Mouse (Mus musculus) liver, embryonic 14.5 days (tissue): ENCODE data around the gene Usp12. TPM values are rescaled to one million over a fixed set of nuclear protein-coding genes. Genes with fewer than 3 reads are reported as not detected.

ENCODE experiments used
- ATAC-seq: fragments of 200-750 bp; cut with Nextera tagmentation; 2 replicates; pipeline ENCODE4 v1.8.0; 2017; ENCODE audit warnings: moderate number of reproducible peaks, mild to moderate bottlenecking, moderate library complexity; ENCODE audit not compliant: insufficient read depth
- DNase-seq, 3 experiments: peaks; one replicate each; pipeline ENCODE4 v3.0.0-alpha.2; 2012 to 2013; ENCODE audit warnings: low read depth in 3 of 3, low spot score in 3 of 3
- H3K27ac ChIP-seq: fragments of 300-500 bp; sonication (generic); 2 replicates; pipeline ENCODE4 v1.5.1; 2014; ENCODE audit warnings: moderate library complexity, mild to moderate bottlenecking, control low read depth, inconsistent platforms
- H3K27me3 ChIP-seq: fragments of 300-500 bp; sonication (generic); 2 replicates; pipeline ENCODE4 v1.6.1; 2014; ENCODE audit warnings: mild to moderate bottlenecking, low read length, moderate library complexity; ENCODE audit not compliant: control insufficient read depth, insufficient read depth
- H3K36me3 ChIP-seq: fragments of 300-500 bp; sonication (generic); replicated peaks from 2 replicates; pipeline ENCODE4 v1.6.1; 2014; ENCODE audit warnings: low read depth; ENCODE audit not compliant: control insufficient read depth, insufficient read depth
- H3K4me1 ChIP-seq, 2 experiments: fragments of 200-500 bp in 1 of 2; fragments of 300-500 bp in 1 of 2; sonication (generic) in 1 of 2; replicated peaks; 2 replicates each; pipeline ENCODE4 v1.6.1; 2012 to 2014; ENCODE audit warnings: antibody characterized with exemption in 1 of 2, inconsistent platforms in 1 of 2, low read length in 1 of 2; ENCODE audit not compliant: control insufficient read depth in 2 of 2, insufficient read depth in 2 of 2
- H3K4me2 ChIP-seq: fragments of 300-500 bp; sonication (generic); 2 replicates; pipeline ENCODE4 v1.6.1; 2014; ENCODE audit warnings: low read depth, mild to moderate bottlenecking, control low read depth, moderate library complexity
- H3K4me3 ChIP-seq, 2 experiments: fragments of 200-500 bp in 1 of 2; fragments of 300-500 bp in 1 of 2; sonication (generic) in 1 of 2; 2 replicates each; pipeline ENCODE4 v1.5.1; 2012 to 2014; ENCODE audit warnings: low read depth in 2 of 2, low read length in 2 of 2, mild to moderate bottlenecking in 2 of 2, control low read depth in 1 of 2, inconsistent platforms in 1 of 2, moderate library complexity in 1 of 2; ENCODE audit not compliant: insufficient read depth in 1 of 2
- H3K9ac ChIP-seq: fragments of 300-500 bp; sonication (generic); replicated peaks from 2 replicates; pipeline ENCODE4 v1.6.1; 2014; ENCODE audit warnings: mild to moderate bottlenecking, control low read depth, moderate library complexity
- H3K9me3 ChIP-seq: fragments of 300-500 bp; sonication (generic); 2 replicates; pipeline ENCODE4 v1.6.1; 2016; ENCODE audit warnings: low read length, mixed read lengths; ENCODE audit not compliant: control insufficient read depth
- CTCF ChIP-seq: IDR thresholded peaks from 2 replicates; pipeline ENCODE4 v1.5.1; 2016; ENCODE audit warnings: antibody characterized with exemption, low read depth, control low read depth
- EP300 ChIP-seq: IDR thresholded peaks from 2 replicates; pipeline ENCODE4 v1.6.1; 2016; ENCODE audit warnings: antibody characterized with exemption, low read depth
- WGBS: fragments of 180-500 bp; shearing (Covaris S2); extraction: QIAGEN DNeasy Blood & Tissue Kit; methylation state at CpG from one replicate; pipeline ENCODE4 v1.1.7; 2014; ENCODE audit not compliant: insufficient replicate concordance; 5-methylcytosine and 5-hydroxymethylcytosine counted together
- polyA plus RNA-seq, 2 experiments: library from polyadenylated mRNA; depleted of rRNA in 1 of 2; stranded (reverse) in 1 of 2; unstranded in 1 of 2; fragments of >200 nt; fragmentation: Nextera tagmentation in 1 of 2; extraction: Ambion mirVana in 1 of 2; gene quantifications; 2 replicates each; pipeline versions ENCODE4 v1.2.1 to v1.2.3; 2012 to 2014

Gene Usp12
- polyA plus RNA-seq, 2 experiments: 4.9 to 7.0 TPM

DNA sequence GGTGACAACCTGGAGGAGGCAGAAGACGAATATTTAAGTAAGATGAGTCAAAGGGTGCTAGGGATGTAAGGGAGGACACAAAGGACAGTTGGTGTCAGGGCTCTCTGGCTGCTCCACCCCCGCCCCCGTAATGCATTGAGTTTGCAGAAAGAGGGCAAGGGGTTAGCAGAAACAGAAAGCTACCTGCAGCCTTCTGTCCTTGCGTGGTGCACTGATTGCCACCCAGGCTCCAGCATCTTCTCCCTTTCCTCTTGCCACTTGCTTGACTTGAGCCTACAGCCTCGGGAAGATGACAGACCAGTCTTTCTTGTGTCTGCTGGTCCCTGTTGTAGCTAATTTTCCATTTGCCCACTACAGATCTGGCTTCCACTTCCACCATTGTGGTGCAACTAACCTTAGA lies 45.0 kb upstream of the Usp12 start:
- Histone ChIP-seq H3K4me1 (peaks cover 0 to 5% of the 10 kb centered on the region in 2 experiments; a peak in 3 of 4 replicates), H3K27me3 (peaks cover 8% of the 10 kb centered on the region), H3K4me3 (no peak overlapping the region), H3K27ac (no peak overlapping the region), H3K9me3 (no peaks in the 10 kb centered on the region), H3K36me3 (peaks cover 38% of the 10 kb centered on the region), H3K4me2 (no peak overlapping the region), H3K9ac (no peak overlapping the region)
- TF ChIP-seq EP300 (no peak), CTCF (no peak)
- no peak for DNase-seq
- no peak for ATAC-seq
- whole genome bisulfite sequencing: 47% methylated on average over 5 of the region's 5 CpGs

DNA sequence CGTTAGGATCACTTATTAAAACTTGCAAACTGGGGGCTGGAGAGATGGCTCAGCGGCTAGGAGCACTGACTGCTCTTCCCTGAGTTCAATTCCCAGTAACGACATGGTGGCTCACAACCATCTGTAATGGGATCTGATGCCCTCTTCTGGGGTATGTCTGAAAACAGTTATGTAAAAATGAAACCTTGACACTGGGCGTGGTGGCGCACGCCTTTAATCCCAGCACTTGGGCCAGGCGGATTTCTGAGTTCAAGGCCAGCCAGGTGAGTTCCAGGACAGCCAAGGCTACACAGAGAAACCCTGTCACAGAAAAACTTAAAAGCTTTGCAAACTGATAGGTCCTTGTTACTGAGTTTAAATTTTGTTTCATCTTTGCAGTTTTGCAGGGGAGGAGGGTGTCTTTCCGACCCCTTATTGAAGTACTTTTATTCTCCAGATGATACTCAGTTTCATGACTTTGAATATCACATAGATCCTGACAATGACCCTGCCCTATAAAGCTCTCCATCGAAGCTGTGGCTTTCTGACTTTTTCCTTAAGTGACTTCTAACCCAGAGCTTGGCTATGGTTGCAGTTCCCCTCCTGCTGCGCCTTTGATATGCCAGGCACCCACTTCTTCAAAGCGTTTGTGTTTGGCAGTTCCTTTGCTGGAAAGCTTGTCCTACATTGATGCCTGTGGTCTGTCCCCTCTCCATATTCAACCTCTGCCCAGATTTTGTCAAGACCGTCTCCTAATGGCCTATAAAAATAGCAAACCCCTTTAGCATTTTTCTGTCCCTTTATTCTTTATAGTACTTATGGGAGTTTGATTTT lies 44.2 kb upstream of the Usp12 start:
- no peaks in the 10 kb centered on the region for H3K9me3 ChIP-seq
- peaks cover under 1% of the 10 kb centered on the region; the same call in 1 of the 2 replicates for H3K27me3 ChIP-seq
- peaks cover 45% of the 10 kb centered on the region for H3K36me3 ChIP-seq
- DNase-seq (no peak), ATAC-seq (no peak; the same call in 1 of the 2 replicates)
- WGBS: 47% methylated on average over 12 of the region's 12 CpGs
- TF ChIP-seq CTCF: no peak
- no peak overlapping the region for H3K9ac ChIP-seq
- H3K4me1 ChIP-seq: peaks cover 6 to 12% of the 10 kb centered on the region in 2 experiments; a peak in 3 of 4 replicates
- H3K27ac ChIP-seq: no peak overlapping the region
- no peak overlapping the region for H3K4me2 ChIP-seq
- no peak overlapping the region for H3K4me3 ChIP-seq

DNA sequence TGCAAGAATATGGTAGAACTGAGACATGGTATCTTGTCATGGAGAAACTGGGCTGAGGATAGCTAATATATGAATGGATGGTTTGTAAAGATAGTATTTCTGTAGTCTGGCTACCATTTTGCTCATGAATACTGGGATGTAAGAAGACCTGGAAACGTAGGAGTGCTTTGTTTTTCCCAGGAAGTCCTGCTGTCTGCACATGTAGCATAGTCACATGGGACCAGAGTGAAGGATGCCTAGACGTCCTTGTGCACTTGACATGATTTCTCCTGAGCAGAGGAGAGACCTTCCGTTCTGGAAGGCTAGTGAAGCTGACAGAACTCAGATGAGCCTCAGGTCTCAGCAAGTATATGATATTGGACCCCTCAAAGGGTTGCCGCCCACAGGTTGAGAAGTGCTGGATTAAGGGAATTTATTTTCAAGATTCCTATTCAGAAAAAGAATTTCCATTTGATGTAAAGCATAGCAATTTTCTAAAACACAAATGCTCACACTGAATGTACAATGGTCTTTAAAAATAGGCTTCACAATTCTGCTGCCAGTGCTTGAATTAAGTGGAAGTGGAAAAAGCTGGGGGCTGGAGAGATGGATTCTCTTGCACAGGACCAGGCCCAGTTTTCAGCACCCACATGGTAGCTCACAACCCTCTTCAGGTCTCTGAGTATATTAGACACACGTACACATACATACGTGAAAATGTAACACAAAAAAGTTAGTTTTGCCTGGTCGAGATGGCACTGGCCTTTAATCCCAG lies 43.3 kb upstream of the Usp12 start:
- Histone ChIP-seq H3K9me3 (no peaks in the 10 kb centered on the region), H3K4me3 (no peak overlapping the region), H3K36me3 (peaks cover 45% of the 10 kb centered on the region), H3K9ac (no peak overlapping the region), H3K27ac (no peak overlapping the region), H3K4me1 (peaks cover 8 to 12% of the 10 kb centered on the region in 2 experiments; a peak in 3 of 4 replicates), H3K27me3 (no peaks in the 10 kb centered on the region), H3K4me2 (no peak overlapping the region)
- no peak for ATAC-seq
- WGBS: 62% methylated on average over 7 of the region's 7 CpGs
- no peak for TF ChIP-seq CTCF
- TF ChIP-seq EP300: no peak
- DNase-seq: no peak

DNA sequence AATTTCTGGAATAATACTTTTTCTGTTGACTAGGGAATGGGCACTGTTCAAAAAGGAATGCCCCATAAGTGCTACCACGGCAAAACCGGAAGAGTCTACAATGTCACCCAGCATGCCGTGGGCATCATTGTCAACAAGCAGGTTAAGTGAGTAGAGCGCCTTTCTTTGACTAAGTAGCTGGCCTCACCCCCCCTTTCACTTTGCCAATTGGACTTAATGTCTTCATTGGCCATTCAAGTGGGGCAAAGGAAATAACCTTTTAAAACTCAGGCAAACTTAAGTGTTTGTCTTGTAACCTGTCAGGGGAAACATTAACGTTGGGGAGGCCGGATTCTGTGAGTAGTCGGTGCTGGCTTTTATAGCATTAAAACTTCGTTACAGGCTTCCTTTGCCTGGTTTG lies 40.2 kb upstream of the Usp12 start:
- Histone ChIP-seq H3K4me3 (peak overlapping the region; percentile 86 to 92; a peak in 3 of 4 replicates), H3K4me1 (peaks cover 12 to 17% of the 10 kb centered on the region in 2 experiments; a peak in 3 of 4 replicates), H3K9me3 (no peaks in the 10 kb centered on the region), H3K4me2 (peak overlapping the region; percentile 98), H3K9ac (no peak overlapping the region; the same call in 1 of the 2 replicates), H3K36me3 (peaks cover 45% of the 10 kb centered on the region), H3K27ac (no peak overlapping the region), H3K27me3 (no peaks in the 10 kb centered on the region)
- TF ChIP-seq CTCF: no peak
- no peak for TF ChIP-seq EP300
- no peak for DNase-seq
- WGBS: 37% methylated on average over 8 of the region's 8 CpGs
- no peak for ATAC-seq

DNA sequence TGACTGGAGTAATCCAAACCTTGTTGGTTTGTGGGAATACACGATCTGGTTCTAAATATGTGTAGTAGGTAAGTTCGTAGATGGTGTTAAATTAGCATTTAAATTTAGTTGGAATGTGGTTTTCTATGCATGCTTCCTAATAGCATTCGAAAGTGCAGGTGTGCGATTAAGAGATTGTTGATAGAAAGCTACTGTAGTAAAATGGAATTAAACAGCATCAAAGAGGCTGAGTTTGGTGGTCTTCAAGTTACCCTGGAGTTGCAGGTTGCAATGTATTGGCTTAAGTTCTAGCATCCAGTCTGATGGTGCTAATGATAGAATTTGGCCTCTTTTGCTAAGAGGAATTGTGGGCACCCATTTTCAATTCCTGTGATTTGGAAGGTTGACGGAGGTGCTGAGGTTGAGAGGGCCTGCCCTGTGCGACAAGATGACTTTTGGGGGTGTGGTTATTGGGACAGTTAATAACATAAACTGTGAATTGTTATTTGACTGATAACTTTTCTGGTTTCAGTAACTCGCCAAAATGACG lies 38.9 kb upstream of the Usp12 start:
- peak overlapping the region; percentile 86 to 92 for H3K4me3 ChIP-seq
- H3K4me2 ChIP-seq: peak overlapping the region; percentile 98
- no peaks in the 10 kb centered on the region for H3K9me3 ChIP-seq
- 2% methylated on average over 8 of the region's 8 CpGs for whole genome bisulfite sequencing
- H3K36me3 ChIP-seq: peaks cover 45% of the 10 kb centered on the region
- no peak for DNase-seq
- peak overlapping the region; percentile 78 for H3K27ac ChIP-seq
- no peak for ATAC-seq
- no peaks in the 10 kb centered on the region for H3K27me3 ChIP-seq
- peaks cover 12 to 20% of the 10 kb centered on the region in 2 experiments; a peak in 3 of 4 replicates for H3K4me1 ChIP-seq
- TF ChIP-seq EP300: no peak
- no peak for TF ChIP-seq CTCF
- H3K9ac ChIP-seq: peak overlapping the region; percentile 96
